Mouse (Mus musculus) mature B cell (primary cell): ENCODE measurements around the gene Grk3.

Experiments
- in situ Hi-C: fragments of 300-500 bp; cut with MboI; formaldehyde crosslinking; loops from 2 replicates; pipeline ENCODE4 v1.14.3; 2019

Grk3 gene

GRCm38 (mm10) chr5:112870729-112871128 is 144.9 kb downstream of the Grk3 start:
- in situ Hi-C loops: loop anchor here (10.0 kb wide), 1 partner anchor 184 kb away; no protein-coding TSS in a partner anchor

GRCm38 (mm10) chr5:112868620-112869019 is 147.0 kb downstream of the Grk3 start:
- in situ Hi-C loops: no loop called here

- in situ Hi-C loops: no loop called here
These were observed 150.7 kb downstream of the Grk3 start for GRCm38 (mm10) chr5:112864719-112865367.
